Mouse (Mus musculus) erythroblast, adult 5-6 weeks (primary cell): ENCODE data around the gene Gng5. TPM values are rescaled to one million over a fixed set of nuclear protein-coding genes. Genes with fewer than 3 reads are reported as not detected.

Experiments used
- ATAC-seq: replicated peaks from 2 replicates; pipeline ENCODE4 v1.8.0; 2016; ENCODE audit warnings: moderate number of reproducible peaks, mild to moderate bottlenecking, moderate TSS enrichment, inconsistent platforms; ENCODE audit not compliant: poor library complexity, low FRiP score, severe bottlenecking
- total RNA-seq, 2 experiments: library from RNA; stranded (forward) in 1 of 2; stranded (reverse) in 1 of 2; fragments of 150-400 nt in 1 of 2; fragments of 200-764, 138-1000 nt in 1 of 2; gene quantifications; 2 replicates each; pipeline versions ENCODE4 v1.2.3 to v1.2.4; 2015 to 2017; ENCODE audit warnings: low replicate concordance in 2 of 2

The Gng5 gene
- total RNA-seq (2015; ENCODE audit: low replicate concordance) (98.0 and 101 TPM in 2 replicates), total RNA-seq (2017; ENCODE audit: low replicate concordance) (56.7 and 69.8 TPM in 2 replicates)

GRCm38 (mm10) chr3:146499431-146500002 is at the start of gene Gng5, which contains the start of gene Spata1:
TSS of gene Gng5 (plus strand) at chr3:146499807.
TSS of gene Spata1 (minus strand) at chr3:146499753.
- ATAC-seq = peak; percentile 88

- peak; percentile 99 for ATAC-seq
Observed at GRCm38 (mm10) chr3:146450371-146450841, 49.2 kb upstream of the Gng5 start.

- ATAC-seq = no peak
Observed at GRCm38 (mm10) chr3:146451375-146451774, 48.2 kb upstream of the Gng5 start.

DNA sequence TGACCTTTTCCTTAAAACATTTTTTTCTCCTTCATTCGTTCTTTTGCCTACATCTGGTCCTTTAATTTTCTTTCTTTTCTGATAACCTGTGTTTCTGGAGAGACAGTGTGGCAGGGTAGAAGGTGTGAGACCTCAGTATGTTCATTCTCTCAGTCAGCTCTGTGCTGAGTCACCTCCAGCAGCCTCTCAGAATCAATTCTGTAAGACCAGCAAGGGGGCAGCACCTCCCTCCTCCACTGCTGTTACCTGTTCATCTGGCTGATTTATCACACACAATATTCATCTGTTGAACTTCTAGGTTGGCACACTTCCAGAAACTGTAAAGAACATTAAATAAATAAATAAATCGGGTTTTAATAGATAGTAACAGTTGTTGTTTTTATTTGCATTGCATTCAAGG is 36.7 kb upstream of the Gng5 start:
- no peak for ATAC-seq

- no peak for ATAC-seq
Observed at GRCm38 (mm10) chr3:146469226-146469625, 30.4 kb upstream of the Gng5 start.

GRCm38 (mm10) chr3:146472657-146473056 is 26.9 kb upstream of the Gng5 start:
- ATAC-seq = no peak

GRCm38 (mm10) chr3:146473741-146474140 is 25.9 kb upstream of the Gng5 start:
- ATAC-seq = no peak

GRCm38 (mm10) chr3:146474428-146474827 is 25.2 kb upstream of the Gng5 start:
- ATAC-seq = no peak

DNA sequence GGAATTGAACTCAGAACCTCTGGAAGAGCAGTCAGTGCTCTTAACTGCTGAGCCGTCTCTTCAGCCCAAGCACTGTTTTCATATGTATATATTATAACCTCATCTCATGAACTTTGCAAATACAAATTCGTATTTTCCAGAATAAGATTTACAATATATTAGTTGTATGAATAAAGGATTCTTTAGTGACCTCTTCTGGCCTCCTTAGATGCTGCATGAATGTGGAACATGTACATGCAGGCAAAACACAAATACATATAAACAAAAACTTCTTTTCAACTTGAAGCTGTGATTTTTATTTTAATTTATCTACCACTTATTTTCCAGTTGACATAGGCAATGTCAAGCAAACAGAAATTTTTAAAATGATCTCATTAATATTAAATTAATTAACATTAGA is 17.6 kb upstream of the Gng5 start:
- ATAC-seq = no peak

DNA sequence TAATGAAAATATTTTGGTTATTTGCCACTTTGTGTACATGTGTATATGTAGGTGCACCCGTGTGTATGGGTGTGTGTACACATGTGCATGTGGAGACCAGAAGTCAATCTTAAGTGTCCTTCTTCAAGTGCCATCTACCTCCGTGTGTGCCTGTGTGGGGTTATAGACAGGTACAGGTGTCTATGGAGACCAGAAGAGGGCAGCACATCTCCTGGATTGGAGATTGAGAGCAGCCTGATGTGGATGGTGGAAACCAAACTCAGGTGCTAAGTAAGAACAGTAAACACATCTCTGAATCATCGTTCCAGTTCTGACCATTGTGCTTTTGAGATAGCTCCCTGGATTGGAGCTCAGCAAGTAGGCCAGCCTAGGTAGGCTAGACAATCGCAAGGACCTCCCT is 13.1 kb upstream of the Gng5 start:
- ATAC-seq = peak; percentile 60; the same call in 1 of the 2 replicates

DNA sequence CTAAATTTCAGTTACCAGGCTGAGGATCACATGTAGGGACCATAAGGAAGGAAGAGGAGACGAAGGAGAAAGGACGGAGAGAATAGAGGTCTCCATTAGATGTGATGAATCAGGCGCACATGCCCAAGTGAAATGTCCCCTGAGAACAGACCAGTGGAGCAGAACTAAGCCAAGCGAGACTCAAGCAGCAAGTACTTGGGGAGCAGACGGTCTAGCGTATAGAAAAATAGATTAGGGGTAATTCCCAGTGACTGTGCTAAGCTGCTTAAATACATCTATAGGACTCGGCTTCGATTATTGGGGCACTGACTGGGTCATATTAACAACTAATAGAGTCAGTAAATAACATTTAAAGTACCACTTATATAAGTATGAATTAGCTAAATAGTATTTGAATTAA is 4.7 kb upstream of the Gng5 start:
- ATAC-seq = no peak

- peak; percentile 34; the same call in 1 of the 2 replicates for ATAC-seq
Observed at GRCm38 (mm10) chr3:146498989-146499388, 618 bp upstream of the Gng5 start.

GRCm38 (mm10) chr3:146500003-146500809 is 599 bp downstream of the Gng5 start:
- ATAC-seq = peak; percentile 38

DNA sequence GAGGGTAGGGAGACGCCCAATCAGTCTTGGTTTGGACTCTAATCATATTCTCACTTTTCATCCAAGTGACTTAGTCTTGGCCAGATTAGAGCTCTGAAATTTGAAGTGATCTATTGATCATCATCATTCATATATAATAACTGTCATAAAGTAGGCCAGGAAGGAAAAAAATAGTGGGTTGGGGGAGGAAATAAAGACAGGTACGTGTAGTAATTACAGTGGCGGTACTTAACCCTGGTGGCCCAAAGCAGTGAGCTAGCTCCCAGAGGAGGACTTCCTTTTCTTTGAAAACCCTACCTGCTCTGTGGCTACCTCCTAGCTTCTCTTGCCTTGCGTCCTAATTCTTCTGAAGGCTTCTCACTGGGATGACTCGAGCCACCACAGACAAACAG is 1.2 kb downstream of the Gng5 start:
- ATAC-seq = peak; percentile 49

- ATAC-seq = no peak
Observed at GRCm38 (mm10) chr3:146501601-146502123, 2.1 kb downstream of the Gng5 start.

GRCm38 (mm10) chr3:146506711-146507110 is 7.1 kb downstream of the Gng5 start:
- no peak for ATAC-seq

DNA sequence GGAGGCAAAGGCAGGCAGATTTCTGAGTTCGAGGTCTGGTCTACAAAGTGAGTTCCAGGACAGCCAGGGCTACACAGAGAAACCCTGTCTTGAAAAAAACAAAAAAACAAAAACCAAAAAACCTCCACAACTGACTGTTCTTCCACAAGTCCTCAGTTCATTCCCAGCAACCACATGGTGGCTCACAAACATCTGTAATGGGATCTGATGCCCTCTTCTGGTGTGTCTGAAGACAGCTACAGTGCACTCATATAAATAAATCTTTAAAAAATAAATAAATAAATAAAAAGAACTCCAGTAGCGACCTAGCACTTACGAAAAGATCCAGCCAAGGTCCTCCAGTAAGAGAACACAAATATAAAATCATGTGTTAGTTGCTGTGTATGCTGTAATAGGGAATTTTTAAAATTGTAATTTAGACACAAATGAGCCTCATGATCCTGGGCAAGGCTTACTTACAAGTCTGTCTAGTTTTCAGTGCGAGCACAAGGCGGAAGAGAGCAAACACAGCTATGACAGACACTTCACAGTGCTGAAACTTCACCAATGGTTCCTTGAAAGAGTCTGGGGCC is 20.7 kb downstream of the Gng5 start:
- ATAC-seq = no peak

- ATAC-seq = peak; percentile 99
Observed at GRCm38 (mm10) chr3:146520798-146521651, 21.4 kb downstream of the Gng5 start, which contains the start of gene Rpf1. TSS of gene Rpf1 (minus strand) at chr3:146521429.

DNA sequence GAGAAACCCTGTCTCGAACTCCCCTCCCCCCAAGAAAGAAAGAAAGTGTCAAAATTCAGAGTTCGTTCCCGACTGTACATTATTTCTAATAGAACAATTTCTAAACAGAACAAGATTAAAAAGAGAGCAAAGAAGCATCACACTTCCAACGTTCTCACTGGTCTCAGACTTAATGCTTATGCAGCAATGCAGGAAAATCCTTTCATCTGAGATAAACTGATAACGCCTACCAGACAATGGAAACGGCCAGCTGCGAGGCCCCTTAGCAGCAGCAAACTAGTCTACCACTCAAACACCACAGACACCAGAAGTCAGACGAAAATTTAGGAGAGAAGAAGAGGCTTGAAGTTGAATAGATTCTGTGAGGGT is 22.0 kb downstream of the Gng5 start:
- ATAC-seq = no peak; the same call in 1 of the 2 replicates

GRCm38 (mm10) chr3:146528335-146528734 is 28.7 kb downstream of the Gng5 start:
- no peak for ATAC-seq
